Comparison of ENCODE assay signal across 8 mouse cellular contexts in the genomic region with DNA sequence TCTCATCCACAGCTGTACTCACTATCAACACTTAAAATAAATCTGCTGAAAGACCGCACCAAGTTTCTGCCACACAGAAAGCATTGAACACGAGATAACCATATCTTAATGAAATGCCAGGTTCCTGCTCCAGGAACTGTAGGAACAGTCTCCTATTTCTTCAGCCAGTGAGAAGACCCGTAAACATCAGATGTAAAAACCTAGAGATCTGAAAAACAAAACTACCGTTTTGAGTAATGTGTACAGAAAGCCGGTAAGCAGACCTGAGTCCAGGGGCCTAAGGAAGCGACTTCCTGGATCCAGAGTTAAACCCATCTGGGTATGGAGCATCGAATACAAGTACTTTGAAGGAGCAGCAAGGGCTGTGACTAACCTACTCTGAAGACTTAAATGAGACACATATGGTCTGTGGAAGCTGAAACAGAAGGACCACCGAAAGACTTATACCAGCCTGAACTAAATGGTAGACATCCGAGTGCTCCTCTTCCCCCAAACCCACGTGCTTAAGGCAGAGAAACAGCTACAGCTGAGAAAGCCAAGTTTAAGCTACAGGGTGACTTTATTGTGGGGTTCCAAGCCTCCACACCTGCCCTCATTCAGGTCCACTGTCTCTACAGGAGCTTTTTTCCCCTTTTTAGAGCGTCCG. TPM values are rescaled to one million over a fixed set of nuclear protein-coding genes. Genes with fewer than 3 reads are reported as not detected.
DNase-seq lines count a peak whose midpoint lies in the region; ATAC-seq and TF ChIP-seq lines count a peak whose summit lies in the region.

No protein-coding gene starts in this region.

- H3K36me3 ChIP-seq in heart, embryonic 10.5 days: no peaks in the 10 kb centered on the region
- H3K36me3 ChIP-seq in E14TG2a.4 (ENCODE audit: insufficient read depth, low read length): no peaks in the 10 kb centered on the region
- H3K36me3 ChIP-seq in forebrain, embryonic 12.5 days (replicated peaks): no peaks in the 10 kb centered on the region
- H3K36me3 ChIP-seq in liver, embryonic 15.5 days (replicated peaks): no peaks in the 10 kb centered on the region

- ATAC-seq in forebrain, embryonic 12.5 days (ENCODE audit: low FRiP score): peak; percentile 1
- ATAC-seq in liver, embryonic 15.5 days (ENCODE audit: insufficient read depth): peak; percentile 0; the same call in 1 of the 2 replicates

- no peak for DNase-seq in heart, embryonic 10.5 days (ENCODE audit: low spot score)
- no peak for DNase-seq in heart, adult 18-20 months
- no peak for DNase-seq in adrenal gland, postnatal 36 days
- DNase-seq in right cerebral cortex, postnatal 25 days: no peak
- no peak for DNase-seq in adrenal gland, adult (ENCODE audit: inconsistent age in 2 of 2, low spot score in 1 of 2)

- H3K4me2 ChIP-seq in forebrain, embryonic 12.5 days: peak overlapping the region; percentile 77
- peak overlapping the region; percentile 84 for H3K4me2 ChIP-seq in liver, embryonic 15.5 days

- H3K9me3 ChIP-seq in heart, embryonic 10.5 days: no peaks in the 10 kb centered on the region
- no peaks in the 10 kb centered on the region for H3K9me3 ChIP-seq in E14TG2a.4 (ENCODE audit: low read length)
- no peaks in the 10 kb centered on the region for H3K9me3 ChIP-seq in forebrain, embryonic 12.5 days
- no peaks in the 10 kb centered on the region for H3K9me3 ChIP-seq in liver, embryonic 15.5 days (replicated peaks)

- H3K27ac ChIP-seq in heart, embryonic 10.5 days: peak overlapping the region; percentile 98
- H3K27ac ChIP-seq in forebrain, embryonic 12.5 days: peak overlapping the region; percentile 100
- peak overlapping the region; percentile 100 for H3K27ac ChIP-seq in liver, embryonic 15.5 days (replicated peaks)

- peak overlapping the region; percentile 73 for H3K4me3 ChIP-seq in heart, embryonic 10.5 days
- peak overlapping the region; percentile 93 for H3K4me3 ChIP-seq in E14TG2a.4 (replicated peaks; ENCODE audit: low read length)
- peak overlapping the region; percentile 66 for H3K4me3 ChIP-seq in forebrain, embryonic 12.5 days (replicated peaks)
- H3K4me3 ChIP-seq in liver, embryonic 15.5 days (replicated peaks): peak overlapping the region; percentile 67

- H3K4me1 ChIP-seq in heart, embryonic 10.5 days: peaks cover 13% of the 10 kb centered on the region; the same call in 1 of the 2 replicates
- peaks cover 30% of the 10 kb centered on the region for H3K4me1 ChIP-seq in E14TG2a.4 (replicated peaks; ENCODE audit: low read depth, low read length)
- peaks cover 19% of the 10 kb centered on the region for H3K4me1 ChIP-seq in forebrain, embryonic 12.5 days
- peaks cover 62% of the 10 kb centered on the region for H3K4me1 ChIP-seq in liver, embryonic 15.5 days (replicated peaks)

- no peaks in the 10 kb centered on the region for H3K27me3 ChIP-seq in heart, embryonic 10.5 days (ENCODE audit: insufficient read depth, poor library complexity, severe bottlenecking)
- H3K27me3 ChIP-seq in E14TG2a.4 (ENCODE audit: insufficient read depth, low read length): no peaks in the 10 kb centered on the region
- H3K27me3 ChIP-seq in forebrain, embryonic 12.5 days: no peaks in the 10 kb centered on the region
- H3K27me3 ChIP-seq in liver, embryonic 15.5 days: no peaks in the 10 kb centered on the region

- no peak for TF ChIP-seq CTCF in E14TG2a.4 (conservative IDR thresholded peaks at IDR 0.05; ENCODE audit: low read length)

- H3K9ac ChIP-seq in forebrain, embryonic 12.5 days: peak overlapping the region; percentile 92
- peak overlapping the region; percentile 84 for H3K9ac ChIP-seq in liver, embryonic 15.5 days

- WGBS in heart, embryonic 10.5 days: 13% methylated on average over 12 of the region's 12 CpGs
- 25% methylated on average over 12 of the region's 12 CpGs for WGBS in forebrain, embryonic 12.5 days
- 4% methylated on average over 12 of the region's 12 CpGs for WGBS in liver, embryonic 15.5 days (ENCODE audit: insufficient replicate concordance)

RNA-seq across cellular contexts. Expression of gene Hist4h4, which starts 1.0 kb away (rescaled TPM):
- 0.25 and 0.63 TPM in 2 replicates for polyA plus RNA-seq in heart, embryonic 10.5 days (2016; fragmentation: Nextera tagmentation; extraction: Ambion mirVana)
- 1 to 10 TPM; 4.5 to 5.7 TPM for total RNA-seq in heart, adult 18-20 months (2021)
- 0.47 and 0.79 TPM in 2 replicates for polyA plus RNA-seq in forebrain, embryonic 12.5 days (2016; fragmentation: Nextera tagmentation; extraction: Ambion mirVana)
- polyA plus RNA-seq in liver, embryonic 15.5 days (2015; fragmentation: Nextera tagmentation; extraction: Ambion mirVana): 0.93 and 1.2 TPM in 2 replicates
- total RNA-seq in adrenal gland, postnatal 36 days (2021): 10 to 100 TPM; 11.3 to 12.3 TPM

RNA-seq across cellular contexts. Expression of gene H2afj, which starts 4.8 kb away (rescaled TPM):
- polyA plus RNA-seq in heart, embryonic 10.5 days (2016; fragmentation: Nextera tagmentation; extraction: Ambion mirVana): 81.5 and 88.2 TPM in 2 replicates
- total RNA-seq in heart, adult 18-20 months (2021): 10 to 100 TPM; 30.1 to 35.5 TPM
- polyA plus RNA-seq in forebrain, embryonic 12.5 days (2016; fragmentation: Nextera tagmentation; extraction: Ambion mirVana): 121 and 128 TPM in 2 replicates
- polyA plus RNA-seq in liver, embryonic 15.5 days (2015; fragmentation: Nextera tagmentation; extraction: Ambion mirVana): 113 and 131 TPM in 2 replicates
- 100 to 1,000 TPM; 173 to 208 TPM for total RNA-seq in adrenal gland, postnatal 36 days (2021)

RNA-seq across cellular contexts. Expression of gene Gucy2c, which starts 21.7 kb away (rescaled TPM):
- polyA plus RNA-seq in heart, embryonic 10.5 days (2016; fragmentation: Nextera tagmentation; extraction: Ambion mirVana): 0.10 TPM in 1 of 2 replicates, not detected in the other
- total RNA-seq in heart, adult 18-20 months (2021): not detected
- polyA plus RNA-seq in forebrain, embryonic 12.5 days (2016; fragmentation: Nextera tagmentation; extraction: Ambion mirVana): 0.05 and 0.17 TPM in 2 replicates
- 0.26 and 0.37 TPM in 2 replicates for polyA plus RNA-seq in liver, embryonic 15.5 days (2015; fragmentation: Nextera tagmentation; extraction: Ambion mirVana)
- not detected for total RNA-seq in adrenal gland, postnatal 36 days (2021)

RNA-seq across cellular contexts. Expression of gene BC049715, which starts 24.2 kb away (rescaled TPM):
- 2.4 and 2.7 TPM in 2 replicates for polyA plus RNA-seq in heart, embryonic 10.5 days (2016; fragmentation: Nextera tagmentation; extraction: Ambion mirVana)
- total RNA-seq in heart, adult 18-20 months (2021): 1 to 10 TPM in 1 of 2 experiments, under 1 TPM in 1; 0.80 to 1.1 TPM
- 1.1 and 1.9 TPM in 2 replicates for polyA plus RNA-seq in forebrain, embryonic 12.5 days (2016; fragmentation: Nextera tagmentation; extraction: Ambion mirVana)
- polyA plus RNA-seq in liver, embryonic 15.5 days (2015; fragmentation: Nextera tagmentation; extraction: Ambion mirVana): 0.71 and 1.0 TPM in 2 replicates
- total RNA-seq in adrenal gland, postnatal 36 days (2021): 1 to 10 TPM in 1 of 2 experiments, under 1 TPM in 1; 0.43 to 1.2 TPM

RNA-seq across cellular contexts. Expression of gene Wbp11, which starts 24.8 kb away (rescaled TPM):
- 111 and 120 TPM in 2 replicates for polyA plus RNA-seq in heart, embryonic 10.5 days (2016; fragmentation: Nextera tagmentation; extraction: Ambion mirVana)
- total RNA-seq in heart, adult 18-20 months (2021): 10 to 100 TPM; 53.4 to 64.0 TPM
- polyA plus RNA-seq in forebrain, embryonic 12.5 days (2016; fragmentation: Nextera tagmentation; extraction: Ambion mirVana): 137 and 146 TPM in 2 replicates
- 49.0 and 51.6 TPM in 2 replicates for polyA plus RNA-seq in liver, embryonic 15.5 days (2015; fragmentation: Nextera tagmentation; extraction: Ambion mirVana)
- total RNA-seq in adrenal gland, postnatal 36 days (2021): 10 to 100 TPM; 77.0 to 78.2 TPM
